In the genomic region with DNA sequence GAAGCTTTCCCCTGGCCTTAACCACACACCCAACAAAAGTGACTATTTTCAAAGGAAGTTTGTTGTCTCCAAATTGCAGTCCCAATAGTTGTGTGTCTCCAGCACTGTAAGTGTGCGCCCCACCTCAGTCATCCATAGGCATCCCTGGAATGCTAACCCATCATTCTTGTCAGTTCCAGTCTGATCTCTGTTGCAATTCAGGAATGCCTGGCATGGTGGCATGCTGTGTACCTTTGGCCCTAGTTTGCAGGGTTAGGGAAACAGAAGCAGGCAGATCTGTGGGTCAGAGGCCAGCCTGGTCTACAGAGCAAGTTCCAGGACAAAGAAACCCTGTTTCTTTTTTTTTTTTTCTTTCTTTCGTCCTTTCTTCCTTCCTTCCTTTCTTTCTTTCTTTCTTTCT, we compare ENCODE assay signal across 33 mouse cellular contexts. TPM values are rescaled to one million over a fixed set of nuclear protein-coding genes. Genes with fewer than 3 reads are reported as not detected.
A peak's percentile ranks its signal among the peaks of the same experiment; 100 is the strongest.
DNase-seq lines count a peak whose midpoint lies in the region; ATAC-seq lines count a peak whose summit lies in the region.
"Had no signal": no experiment of that assay in that cellular context is flagged by ENCODE, and none has a peak within 500 bp of the region (broad histone marks: within the 10 kb centered on the region; RNA-seq: fewer than 3 reads in every experiment).

No protein-coding gene starts in this region.

- no peaks in the 10 kb centered on the region for H3K36me3 ChIP-seq in kidney, embryonic 16.5 days (ENCODE audit: insufficient read depth, low read length)
- no peaks in the 10 kb centered on the region for H3K36me3 ChIP-seq in intestine, embryonic 15.5 days
- H3K36me3 ChIP-seq: liver, embryonic 13.5 days had no signal

- no peaks in the 10 kb centered on the region for H3K27me3 ChIP-seq in kidney, embryonic 16.5 days (ENCODE audit: insufficient read depth, low read length)
- no peaks in the 10 kb centered on the region for H3K27me3 ChIP-seq in intestine, embryonic 15.5 days (replicated peaks)
- H3K27me3 ChIP-seq: CH12.LX; embryonic facial prominence, embryonic 12.5 days; heart, embryonic 15.5 days; hindbrain, embryonic 12.5 days; limb, embryonic 13.5 days; liver, embryonic 13.5 days; neural tube, embryonic 15.5 days had no signal

- no peak overlapping the region for H3K27ac ChIP-seq in kidney, embryonic 16.5 days (ENCODE audit: low read length)
- no peak overlapping the region for H3K27ac ChIP-seq in intestine, embryonic 15.5 days
- H3K27ac ChIP-seq: embryonic facial prominence, embryonic 12.5 days; heart, embryonic 10.5 days; heart, embryonic 15.5 days; hindbrain, embryonic 12.5 days; hindbrain, postnatal 0 days; limb, embryonic 13.5 days; liver, embryonic 13.5 days; neural tube, embryonic 15.5 days had no signal

- no peak overlapping the region for H3K4me3 ChIP-seq in kidney, embryonic 16.5 days (ENCODE audit: low read length)
- no peak overlapping the region for H3K4me3 ChIP-seq in intestine, embryonic 15.5 days (replicated peaks)
- H3K4me3 ChIP-seq: embryonic facial prominence, embryonic 12.5 days; heart, embryonic 10.5 days; heart, embryonic 15.5 days; hindbrain, embryonic 12.5 days; limb, embryonic 13.5 days; liver, embryonic 13.5 days; neural tube, embryonic 15.5 days had no signal

- H3K9ac ChIP-seq in kidney, embryonic 16.5 days (replicated peaks; ENCODE audit: low read length) = no peak overlapping the region
- H3K9ac ChIP-seq in intestine, embryonic 15.5 days = no peak overlapping the region
- H3K9ac ChIP-seq: embryonic facial prominence, embryonic 12.5 days; heart, embryonic 15.5 days; hindbrain, embryonic 12.5 days; limb, embryonic 13.5 days; liver, embryonic 13.5 days; neural tube, embryonic 15.5 days had no signal

- DNase-seq in kidney, adult 9 months = peak; percentile 57
- peak; percentile 69 for DNase-seq in Muller cell, postnatal 12 days (ENCODE audit: inconsistent ontology term)
- DNase-seq in R1 (ENCODE audit: low read depth, low spot score) = peak; percentile 88
- peak; percentile 43 for DNase-seq in mesoderm, embryonic 11.5 days (ENCODE audit: low read depth, low spot score)
- DNase-seq in layer of hippocampus, adult 9-11 months = no peak
- DNase-seq: adrenal gland, postnatal 10 days; cerebellum, adult 8-10 months; cerebellum, postnatal 25 days; embryo, embryonic 11 days; gastrocnemius, postnatal 25 days; heart, adult 11 months; heart, postnatal 36 days; liver, embryonic 13.5 days; lung, adult 18-20 months; lung, postnatal 4 days; midbrain, embryonic 14.5 days; retina, postnatal 1 day; right cerebral cortex, postnatal 25 days; thymus, postnatal 25 days had no signal

- no peak overlapping the region for H3K4me2 ChIP-seq in kidney, embryonic 16.5 days (replicated peaks; ENCODE audit: low read depth, low read length)
- H3K4me2 ChIP-seq in intestine, embryonic 15.5 days (replicated peaks) = no peak overlapping the region
- H3K4me2 ChIP-seq: embryonic facial prominence, embryonic 12.5 days; heart, embryonic 15.5 days; hindbrain, embryonic 12.5 days; limb, embryonic 13.5 days; liver, embryonic 13.5 days; neural tube, embryonic 15.5 days had no signal

- WGBS in kidney, embryonic 16.5 days = 78% methylated on average over 2 of the region's 2 CpGs
- 69% methylated on average over 2 of the region's 2 CpGs for WGBS in intestine, embryonic 15.5 days

- no peaks in the 10 kb centered on the region for H3K9me3 ChIP-seq in kidney, embryonic 16.5 days (ENCODE audit: low read length)
- H3K9me3 ChIP-seq in intestine, embryonic 15.5 days = no peaks in the 10 kb centered on the region
- H3K9me3 ChIP-seq: embryonic facial prominence, embryonic 12.5 days; heart, embryonic 10.5 days; heart, embryonic 15.5 days; hindbrain, embryonic 12.5 days; limb, embryonic 13.5 days; neural tube, embryonic 15.5 days had no signal

- H3K4me1 ChIP-seq in kidney, embryonic 16.5 days (ENCODE audit: insufficient read depth, low read length) = no peaks in the 10 kb centered on the region
- H3K4me1 ChIP-seq in intestine, embryonic 15.5 days (replicated peaks) = no peaks in the 10 kb centered on the region
- H3K4me1 ChIP-seq: embryonic facial prominence, embryonic 12.5 days; heart, embryonic 15.5 days; hindbrain, embryonic 12.5 days; limb, embryonic 13.5 days; liver, embryonic 13.5 days; neural tube, embryonic 15.5 days had no signal

- no peak for ATAC-seq in kidney, embryonic 16.5 days (ENCODE audit: low FRiP score, low TSS enrichment)
- no peak for ATAC-seq in intestine, embryonic 15.5 days
- ATAC-seq: forebrain, embryonic 14.5 days; hindbrain, postnatal 0 days; intestine, embryonic 16.5 days; lung, postnatal 0 days had no signal

RNA-seq across cellular contexts. Expression of gene Rnf44, which starts 23.2 kb away (rescaled TPM):
- polyA plus RNA-seq in kidney, embryonic 16.5 days (2015; fragmentation: Nextera tagmentation; extraction: Ambion mirVana) = 71.3 and 77.5 TPM in 2 replicates
- polyA plus RNA-seq in intestine, embryonic 15.5 days (2015; fragmentation: Nextera tagmentation; extraction: Ambion mirVana) = 77.9 and 78.3 TPM in 2 replicates

RNA-seq across cellular contexts. Expression of gene Cdhr2, which starts 30.8 kb away (rescaled TPM):
- 8.6 TPM in 2 replicates for polyA plus RNA-seq in kidney, embryonic 16.5 days (2015; fragmentation: Nextera tagmentation; extraction: Ambion mirVana)
- 32.2 and 37.2 TPM in 2 replicates for polyA plus RNA-seq in intestine, embryonic 15.5 days (2015; fragmentation: Nextera tagmentation; extraction: Ambion mirVana)
- polyA plus RNA-seq: G1E; hindbrain, embryonic 12.5 days; lung, postnatal 0 days had no signal

RNA-seq across cellular contexts. Expression of gene Faf2, which starts 48.9 kb away (rescaled TPM):
- 76.0 and 83.6 TPM in 2 replicates for polyA plus RNA-seq in kidney, embryonic 16.5 days (2015; fragmentation: Nextera tagmentation; extraction: Ambion mirVana)
- 67.5 and 68.5 TPM in 2 replicates for polyA plus RNA-seq in intestine, embryonic 15.5 days (2015; fragmentation: Nextera tagmentation; extraction: Ambion mirVana)

RNA-seq across cellular contexts. Expression of gene Cltb, which starts 59.3 kb away (rescaled TPM):
- polyA plus RNA-seq in kidney, embryonic 16.5 days (2015; fragmentation: Nextera tagmentation; extraction: Ambion mirVana) = 45.2 and 47.1 TPM in 2 replicates
- polyA plus RNA-seq in intestine, embryonic 15.5 days (2015; fragmentation: Nextera tagmentation; extraction: Ambion mirVana) = 76.9 and 78.6 TPM in 2 replicates
